Mouse (Mus musculus): ENCODE measurements around the gene Prokr2. TPM values are rescaled to one million over a fixed set of nuclear protein-coding genes. Genes with fewer than 3 reads are reported as not detected.

The Prokr2 gene
- total RNA-seq, 2 experiments from 2014 or later, result 1.5 to 1.8 TPM

Other genes with a start within 250 kb of the Prokr2 start
- 100 to 1,000 TPM; 137 to 143 TPM for gene Slc23a2, start 240.3 kb downstream of the Prokr2 start, total RNA-seq (2021)
- 10 to 100 TPM; 33.7 to 36.4 TPM for gene Tmem230, start 137.6 kb downstream of the Prokr2 start, total RNA-seq (2021)
- 10 to 100 TPM; 45.8 to 48.0 TPM for gene Pcna, start 132.1 kb downstream of the Prokr2 start, total RNA-seq (2021)
- 100 to 1,000 TPM; 251 to 285 TPM for gene Cds2, start 122.3 kb downstream of the Prokr2 start, total RNA-seq (2021)
- gene Gpcpd1, start 202.3 kb upstream of the Prokr2 start, total RNA-seq (2021), result 10 to 100 TPM; 69.9 to 77.5 TPM